Mouse (Mus musculus) layer of hippocampus, postnatal 14 days (tissue): Measurements from ENCODE around the gene Sult1c2. TPM values are rescaled to one million over a fixed set of nuclear protein-coding genes. Genes with fewer than 3 reads are reported as not detected.
"Not testable (repeated sequence)": the region's sequence is repeated elsewhere in the genome, so short reads cannot be mapped to it uniquely, and the experiment has no call there.

Experiments
- DNase-seq, 2 experiments: peaks; one replicate each; pipeline ENCODE4 v3.0.0; 2021 to 2022; ENCODE audit warnings: low spot score in 2 of 2, mixed read lengths in 1 of 2
- long read RNA-seq, 2 experiments: library from polyadenylated mRNA; stranded (forward); transcript quantifications; one replicate each; pipeline ENCODE4 v2.0.0; 2021
- total RNA-seq, 2 experiments: library from RNA; stranded (reverse); gene quantifications; 2 replicates each; pipeline ENCODE4 v1.2.3; 2021

Sult1c2 gene
- under 1 TPM in 1 of 2 experiments, not detected in 1; 0.18 TPM for total RNA-seq
- long read RNA-seq, experiment 1: 0 reads
- long read RNA-seq, experiment 2: 0 reads

- no peak for DNase-seq
Measured at GRCm38 (mm10) chr17:53846206-53846605, at the start of gene Sult1c2. Gene Sult1c2, minus strand, starts transcription at chr17:53846339.

GRCm38 (mm10) chr17:53879006-53879675, 33.0 kb upstream of the Sult1c2 start:
- DNase-seq: not testable (repeated sequence)

- DNase-seq: no peak
Measured at GRCm38 (mm10) chr17:53874433-53874832, 28.3 kb upstream of the Sult1c2 start.

- no peak for DNase-seq
Measured at GRCm38 (mm10) chr17:53872192-53872591, 26.1 kb upstream of the Sult1c2 start.

GRCm38 (mm10) chr17:53869931-53870330, 23.8 kb upstream of the Sult1c2 start:
- no peak for DNase-seq

- no peak for DNase-seq
Measured at GRCm38 (mm10) chr17:53865260-53865955, 19.3 kb upstream of the Sult1c2 start.

GRCm38 (mm10) chr17:53860548-53860947, 14.4 kb upstream of the Sult1c2 start:
- DNase-seq: no peak

- DNase-seq: no peak
Measured at GRCm38 (mm10) chr17:53854992-53855391, 8.9 kb upstream of the Sult1c2 start.

GRCm38 (mm10) chr17:53845796-53846195, 343 bp downstream of the Sult1c2 start:
- DNase-seq: no peak

- peak; percentile 17 to 54 for DNase-seq
Measured at GRCm38 (mm10) chr17:53833366-53833765, 12.8 kb downstream of the Sult1c2 start.

- not testable (repeated sequence) for DNase-seq
Measured at GRCm38 (mm10) chr17:53803974-53804373, 42.2 kb downstream of the Sult1c2 start.

GRCm38 (mm10) chr17:53783381-53783780, 62.8 kb downstream of the Sult1c2 start:
- DNase-seq: peak in 1 of 2 experiments; percentile 23

Other genes with a start within 250 kb of the Sult1c2 start
- under 1 TPM; 0.55 to 0.71 TPM for gene Sgo1, start 157.0 kb downstream of the Sult1c2 start, total RNA-seq
- gene Sult1c1, start 144.3 kb upstream of the Sult1c2 start, total RNA-seq: not detected